Mouse (Mus musculus) cerebellum, adult 2 months (tissue): ENCODE measurements around the gene Slit1.

Experiments
- CTCF ChIP-seq: fragments of 200-500 bp; IDR thresholded peaks from 2 replicates; pipeline ENCODE4 v1.5.1; 2011; ENCODE audit warnings: low read depth, mild to moderate bottlenecking, control low read depth, low read length, moderate library complexity, borderline replicate concordance; ENCODE audit not compliant: insufficient read depth
- POLR2A ChIP-seq: fragments of 200-500 bp; IDR thresholded peaks from 2 replicates; pipeline ENCODE4 v1.6.1; 2011; ENCODE audit warnings: low read length, control low read depth, borderline replicate concordance; ENCODE audit not compliant: insufficient read depth

GRCm38 (mm10) chr19:41719436-41719835 lies 24.0 kb downstream of the Slit1 start:
- TF ChIP-seq CTCF (no peak), POLR2A (no peak)
